Mouse (Mus musculus): Measurements from ENCODE around the gene Clint1. TPM values are rescaled to one million over a fixed set of nuclear protein-coding genes. Genes with fewer than 3 reads are reported as not detected.

The Clint1 gene
- polyA plus RNA-seq, 1 experiment from 2014 or later, result 37.3 TPM

DNA sequence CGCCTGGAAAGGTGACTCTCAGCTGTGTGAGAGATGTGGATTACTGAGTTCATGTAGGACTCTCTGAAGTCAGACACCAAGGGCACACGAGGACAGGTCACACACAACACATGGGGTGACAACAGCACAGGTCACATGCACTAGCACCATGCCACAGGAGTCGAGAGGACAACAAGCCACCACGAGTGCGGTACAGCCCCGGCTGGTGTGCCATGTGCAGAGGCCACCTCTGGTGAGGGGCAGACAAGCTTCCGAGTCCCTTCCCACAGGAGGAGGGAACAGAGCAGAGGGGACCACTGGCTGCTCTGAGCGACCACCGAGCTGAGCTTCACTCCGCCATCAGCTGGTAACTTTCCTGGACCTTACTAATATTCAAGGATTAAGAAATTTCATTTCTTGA, 80.9 kb downstream of the Clint1 start:
- no peak overlapping the region for H3K9ac ChIP-seq (replicated peaks)
- WGBS (ENCODE audit: insufficient replicate concordance), result 87% methylated on average over 10 of the region's 10 CpGs
- no peaks in the 10 kb centered on the region for H3K9me3 ChIP-seq (ENCODE audit: low read length)
- no peaks in the 10 kb centered on the region for H3K27me3 ChIP-seq (ENCODE audit: insufficient read depth, low read length)
- no peak for DNase-seq
- peaks cover 29% of the 10 kb centered on the region for H3K36me3 ChIP-seq (replicated peaks; ENCODE audit: insufficient read depth, low read length)
- TF ChIP-seq CTCF (IDR thresholded peaks at IDR 0.05; ENCODE audit: low read depth) (no peak), EP300 (IDR thresholded peaks at IDR 0.05; ENCODE audit: low read depth) (no peak)
- no peak for ATAC-seq
- H3K4me2 ChIP-seq (ENCODE audit: low read depth, low read length), result no peak overlapping the region
- H3K4me3 ChIP-seq (ENCODE audit: low read depth, low read length), result no peak overlapping the region
- H3K4me1 ChIP-seq (ENCODE audit: insufficient read depth), result no peaks in the 10 kb centered on the region
- no peak overlapping the region for H3K27ac ChIP-seq (ENCODE audit: low read depth)

DNA sequence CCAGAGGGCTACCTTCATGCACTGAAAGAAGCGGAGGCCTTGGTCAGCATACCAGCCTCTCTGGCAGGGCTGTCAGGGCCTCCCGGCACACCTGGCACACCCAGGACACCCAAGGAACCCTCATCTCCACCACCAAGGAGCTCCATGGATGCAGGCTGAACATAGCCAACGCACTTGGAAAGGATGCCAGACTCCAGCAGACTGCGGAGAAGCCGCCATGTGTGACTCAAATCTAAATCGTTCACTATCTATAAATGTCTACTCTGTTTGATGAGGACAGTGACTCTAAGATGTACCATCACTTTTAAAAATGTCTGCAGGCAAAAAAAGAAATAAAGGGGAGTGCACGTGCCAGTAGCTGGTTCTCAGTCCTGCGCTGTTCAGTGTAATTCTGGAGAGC, 85.6 kb downstream of the Clint1 start:
- H3K4me1 ChIP-seq (ENCODE audit: insufficient read depth), result no peaks in the 10 kb centered on the region
- no peak overlapping the region for H3K27ac ChIP-seq (ENCODE audit: low read depth)
- ATAC-seq (no peak), DNase-seq (no peak)
- H3K4me3 ChIP-seq (ENCODE audit: low read depth, low read length), result no peak overlapping the region
- H3K27me3 ChIP-seq (ENCODE audit: insufficient read depth, low read length), result no peaks in the 10 kb centered on the region
- no peak overlapping the region for H3K4me2 ChIP-seq (ENCODE audit: low read depth, low read length)
- H3K9ac ChIP-seq (replicated peaks), result no peak overlapping the region
- 92% methylated on average over 8 of the region's 8 CpGs for WGBS (ENCODE audit: insufficient replicate concordance)
- TF ChIP-seq CTCF (IDR thresholded peaks at IDR 0.05; ENCODE audit: low read depth), result no peak
- TF ChIP-seq EP300 (IDR thresholded peaks at IDR 0.05; ENCODE audit: low read depth), result no peak
- no peaks in the 10 kb centered on the region for H3K9me3 ChIP-seq (ENCODE audit: low read length)
- peaks cover 26% of the 10 kb centered on the region for H3K36me3 ChIP-seq (replicated peaks; ENCODE audit: insufficient read depth, low read length)

DNA sequence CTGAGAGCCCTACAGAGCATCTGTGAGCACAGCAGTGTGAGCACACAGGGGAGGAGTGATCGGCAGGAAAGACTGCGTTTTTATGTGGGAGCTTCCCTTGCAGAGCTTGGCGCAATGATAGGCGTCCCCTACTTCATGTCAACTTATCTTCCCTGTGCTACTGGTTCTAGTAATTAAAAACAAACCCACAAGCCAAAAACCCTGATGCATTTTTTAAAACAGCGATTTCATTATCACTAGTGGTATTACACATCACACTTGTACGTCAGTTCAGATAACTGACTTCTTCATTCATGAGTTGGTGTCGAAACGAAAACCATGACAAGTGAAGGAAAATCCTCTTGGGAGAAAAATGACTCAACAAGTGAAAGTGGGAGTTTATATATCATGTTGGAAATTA, 87.1 kb downstream of the Clint1 start:
- DNase-seq (no peak), ATAC-seq (no peak)
- WGBS (ENCODE audit: insufficient replicate concordance), result 71% methylated on average over 8 of the region's 8 CpGs
- Histone ChIP-seq H3K4me3 (ENCODE audit: low read depth, low read length) (no peak overlapping the region), H3K9ac (replicated peaks) (no peak overlapping the region), H3K4me2 (ENCODE audit: low read depth, low read length) (no peak overlapping the region), H3K36me3 (replicated peaks; ENCODE audit: insufficient read depth, low read length) (peaks cover 16% of the 10 kb centered on the region), H3K9me3 (ENCODE audit: low read length) (no peaks in the 10 kb centered on the region), H3K4me1 (ENCODE audit: insufficient read depth) (peaks cover 8% of the 10 kb centered on the region), H3K27me3 (ENCODE audit: insufficient read depth, low read length) (no peaks in the 10 kb centered on the region), H3K27ac (ENCODE audit: low read depth) (no peak overlapping the region)
- TF ChIP-seq CTCF (IDR thresholded peaks at IDR 0.05; ENCODE audit: low read depth) (no peak), EP300 (IDR thresholded peaks at IDR 0.05; ENCODE audit: low read depth) (no peak)

DNA sequence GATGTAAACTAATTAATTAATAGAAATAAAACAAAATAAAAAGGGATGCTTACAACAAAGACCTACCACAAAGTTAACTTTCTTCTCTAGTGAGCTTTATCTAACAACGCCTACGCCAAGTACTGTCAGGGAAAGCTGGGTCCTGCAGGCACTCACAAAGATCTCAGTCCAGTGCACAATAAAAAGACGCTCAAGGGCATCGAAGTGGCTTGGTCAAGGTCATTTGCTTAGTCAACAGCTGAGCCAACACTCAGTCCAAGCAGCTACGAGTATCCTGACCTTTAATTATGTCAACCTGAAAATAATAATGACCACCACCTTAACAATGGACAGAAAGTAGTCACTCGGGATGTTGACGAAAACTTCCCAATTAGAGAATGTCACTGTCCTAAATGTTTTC, 90.4 kb downstream of the Clint1 start:
- H3K4me3 ChIP-seq (ENCODE audit: low read depth, low read length), result no peak overlapping the region
- no peaks in the 10 kb centered on the region for H3K27me3 ChIP-seq (ENCODE audit: insufficient read depth, low read length)
- WGBS (ENCODE audit: insufficient replicate concordance), result 91% methylated on average over 7 of the region's 7 CpGs
- peaks cover 9% of the 10 kb centered on the region for H3K4me1 ChIP-seq (ENCODE audit: insufficient read depth)
- H3K9ac ChIP-seq (replicated peaks), result no peak overlapping the region
- H3K4me2 ChIP-seq (ENCODE audit: low read depth, low read length), result no peak overlapping the region
- TF ChIP-seq EP300 (IDR thresholded peaks at IDR 0.05; ENCODE audit: low read depth) (no peak), CTCF (IDR thresholded peaks at IDR 0.05; ENCODE audit: low read depth) (no peak)
- no peaks in the 10 kb centered on the region for H3K9me3 ChIP-seq (ENCODE audit: low read length)
- no peak overlapping the region for H3K27ac ChIP-seq (ENCODE audit: low read depth)
- no peak for DNase-seq
- ATAC-seq, result no peak
- H3K36me3 ChIP-seq (replicated peaks; ENCODE audit: insufficient read depth, low read length), result no peaks in the 10 kb centered on the region

DNA sequence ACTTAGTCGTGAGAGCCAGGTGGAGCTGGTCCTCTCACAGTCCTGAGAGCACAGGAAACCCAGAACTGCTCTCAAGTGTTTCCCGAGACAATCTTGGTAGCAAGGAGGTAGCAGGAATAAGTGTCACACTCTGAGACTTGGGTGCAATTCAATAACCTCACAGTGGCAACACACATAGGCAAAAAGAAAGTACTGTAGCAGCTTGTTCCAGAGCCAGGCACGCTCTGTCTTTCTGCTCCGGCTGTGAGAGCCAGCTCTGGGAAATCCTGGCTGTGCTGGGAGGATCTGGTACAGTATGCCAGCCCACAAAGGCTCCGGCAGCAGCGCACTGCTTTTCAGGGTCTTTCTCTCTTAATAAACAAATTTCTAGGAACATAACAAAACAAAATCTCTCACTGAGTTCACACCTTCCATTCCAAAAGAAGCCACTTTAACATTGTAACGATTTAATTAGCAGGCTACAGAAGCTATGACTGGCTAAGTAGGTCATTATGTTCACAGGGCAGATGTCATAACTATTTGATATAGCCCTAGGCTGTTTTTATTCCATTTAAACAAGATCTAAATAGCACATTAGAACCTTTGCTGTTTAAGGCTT, 91.4 kb downstream of the Clint1 start:
- Histone ChIP-seq H3K27me3 (ENCODE audit: insufficient read depth, low read length) (no peaks in the 10 kb centered on the region), H3K9me3 (ENCODE audit: low read length) (no peaks in the 10 kb centered on the region), H3K9ac (replicated peaks) (peak overlapping the region; percentile 91; the same call in 1 of the 2 replicates), H3K4me1 (ENCODE audit: insufficient read depth) (peaks cover 9% of the 10 kb centered on the region), H3K4me3 (ENCODE audit: low read depth, low read length) (peak overlapping the region; percentile 96; the same call in 1 of the 2 replicates), H3K4me2 (ENCODE audit: low read depth, low read length) (peak overlapping the region; percentile 100), H3K27ac (ENCODE audit: low read depth) (no peak overlapping the region), H3K36me3 (replicated peaks; ENCODE audit: insufficient read depth, low read length) (no peaks in the 10 kb centered on the region; the same call in 1 of the 2 replicates)
- DNase-seq (no peak), ATAC-seq (no peak)
- 76% methylated on average over 7 of the region's 7 CpGs for WGBS (ENCODE audit: insufficient replicate concordance)
- TF ChIP-seq CTCF (IDR thresholded peaks at IDR 0.05; ENCODE audit: low read depth) (no peak), EP300 (IDR thresholded peaks at IDR 0.05; ENCODE audit: low read depth) (no peak)

DNA sequence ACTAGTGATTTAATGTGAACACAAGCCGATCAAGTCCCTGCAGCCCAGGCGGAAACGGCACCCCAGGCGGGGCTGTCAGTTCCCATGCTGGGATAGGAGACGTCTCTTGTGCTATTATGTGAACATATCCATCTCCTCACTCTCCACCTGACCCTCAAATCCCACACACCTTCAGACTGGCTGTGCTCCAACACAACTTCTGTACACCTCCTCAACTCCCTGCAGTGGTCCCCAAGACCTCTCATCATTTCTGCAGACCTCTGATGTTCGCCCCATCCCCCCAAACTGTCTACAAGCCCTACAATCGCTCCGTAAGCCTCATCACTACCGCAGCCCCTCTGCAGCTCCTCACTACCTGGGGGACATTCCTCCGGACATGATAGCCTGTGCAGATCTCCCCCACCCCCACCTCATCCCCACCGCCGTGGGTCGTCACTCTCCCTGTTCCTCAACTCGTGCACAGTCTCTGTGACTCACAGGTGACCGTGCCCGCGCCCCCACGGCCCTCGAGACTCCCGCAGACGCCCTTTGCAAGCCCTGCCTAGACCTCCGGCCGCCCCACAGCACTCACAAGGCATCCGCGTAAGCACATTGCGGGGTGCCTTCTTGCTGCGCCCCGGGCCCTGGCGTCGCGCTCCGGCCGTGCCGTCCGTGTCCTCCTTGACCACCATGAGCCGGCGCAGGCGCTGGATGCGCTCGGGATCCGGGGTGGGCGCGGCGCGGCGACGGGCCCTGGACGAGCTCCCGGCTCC, 92.2 kb downstream of the Clint1 start:
- Histone ChIP-seq H3K4me3 (ENCODE audit: low read depth, low read length) (peak overlapping the region; percentile 96), H3K27ac (ENCODE audit: low read depth) (peak overlapping the region; percentile 60), H3K4me2 (ENCODE audit: low read depth, low read length) (peak overlapping the region; percentile 100), H3K4me1 (ENCODE audit: insufficient read depth) (peaks cover 9% of the 10 kb centered on the region), H3K27me3 (ENCODE audit: insufficient read depth, low read length) (no peaks in the 10 kb centered on the region), H3K36me3 (replicated peaks; ENCODE audit: insufficient read depth, low read length) (no peaks in the 10 kb centered on the region; the same call in 1 of the 2 replicates), H3K9me3 (ENCODE audit: low read length) (no peaks in the 10 kb centered on the region), H3K9ac (replicated peaks) (peak overlapping the region; percentile 91)
- no peak; the same call in 1 of the 2 replicates for ATAC-seq
- TF ChIP-seq EP300 (IDR thresholded peaks at IDR 0.05; ENCODE audit: low read depth), result no peak
- TF ChIP-seq CTCF (IDR thresholded peaks at IDR 0.05; ENCODE audit: low read depth), result no peak
- under 1% methylated on average over 49 of the region's 49 CpGs for WGBS (ENCODE audit: insufficient replicate concordance)
- DNase-seq, result peak; percentile 37
